In genomic region chr7:130073388-130073787, GRCm38 (mm10) we compare ENCODE assay signal across 8 mouse cellular contexts.
DNase-seq lines count a peak whose midpoint lies in the region; ATAC-seq lines count a peak whose summit lies in the region.

No protein-coding gene starts in this region.

- intact Hi-C loops in left cerebral cortex, postnatal 25 days (cut with DNase I), result no loop called here

- no peak overlapping the region for H3K27ac ChIP-seq in forebrain, embryonic 15.5 days (replicated peaks)
- no peak overlapping the region for H3K27ac ChIP-seq in liver, embryonic 12.5 days
- H3K27ac ChIP-seq in neural tube, embryonic 14.5 days (ENCODE audit: low read depth, low read length), result no peak overlapping the region

- peaks cover 15% of the 10 kb centered on the region for H3K4me1 ChIP-seq in forebrain, embryonic 15.5 days
- H3K4me1 ChIP-seq in liver, embryonic 12.5 days, result 0 out of 2 replicates have a peak, but pooled peaks cover 3% of the 10 kb centered on the region
- H3K4me1 ChIP-seq in neural tube, embryonic 14.5 days (ENCODE audit: control insufficient read depth, insufficient read depth, low read length), result peaks cover 7% of the 10 kb centered on the region; the same call in 1 of the 2 replicates

- peak overlapping the region; percentile 26 for H3K4me3 ChIP-seq in forebrain, embryonic 15.5 days
- no peak overlapping the region for H3K4me3 ChIP-seq in liver, embryonic 12.5 days
- H3K4me3 ChIP-seq in neural tube, embryonic 14.5 days (ENCODE audit: low read depth, low read length), result no peak overlapping the region

- peak overlapping the region; percentile 46 for H3K4me2 ChIP-seq in forebrain, embryonic 15.5 days (replicated peaks)
- H3K4me2 ChIP-seq in liver, embryonic 12.5 days, result peak overlapping the region; percentile 45
- H3K4me2 ChIP-seq in neural tube, embryonic 14.5 days (ENCODE audit: low read depth, low read length), result peak overlapping the region; percentile 43

- H3K9me3 ChIP-seq in forebrain, embryonic 15.5 days, result no peaks in the 10 kb centered on the region
- no peaks in the 10 kb centered on the region for H3K9me3 ChIP-seq in liver, embryonic 12.5 days (replicated peaks)
- no peaks in the 10 kb centered on the region for H3K9me3 ChIP-seq in neural tube, embryonic 14.5 days (ENCODE audit: control insufficient read depth, low read length)

- no peak overlapping the region for H3K9ac ChIP-seq in forebrain, embryonic 15.5 days (replicated peaks)
- H3K9ac ChIP-seq in liver, embryonic 12.5 days, result no peak overlapping the region
- H3K9ac ChIP-seq in neural tube, embryonic 14.5 days (replicated peaks; ENCODE audit: low read depth, low read length), result no peak overlapping the region

- peak; percentile 13 to 16 for DNase-seq in kidney, postnatal 4 days
- no peak for DNase-seq in kidney, adult 9 months
- DNase-seq in left cerebral cortex, postnatal 25 days (ENCODE audit: low spot score in 2 of 2), result no peak
- no peak for DNase-seq in testis, postnatal 10 days (ENCODE audit: low spot score)

- no peaks in the 10 kb centered on the region for H3K27me3 ChIP-seq in forebrain, embryonic 15.5 days
- H3K27me3 ChIP-seq in liver, embryonic 12.5 days (replicated peaks), result no peaks in the 10 kb centered on the region; the same call in 1 of the 2 replicates
- no peaks in the 10 kb centered on the region for H3K27me3 ChIP-seq in neural tube, embryonic 14.5 days (ENCODE audit: control insufficient read depth, insufficient read depth, low read length)

- H3K36me3 ChIP-seq in forebrain, embryonic 15.5 days, result no peaks in the 10 kb centered on the region
- H3K36me3 ChIP-seq in liver, embryonic 12.5 days, result no peaks in the 10 kb centered on the region
- no peaks in the 10 kb centered on the region for H3K36me3 ChIP-seq in neural tube, embryonic 14.5 days (ENCODE audit: control insufficient read depth, insufficient read depth, low read length)

- WGBS in forebrain, embryonic 15.5 days, result 43% methylated on average over 11 of the region's 11 CpGs
- WGBS in liver, embryonic 12.5 days (ENCODE audit: insufficient replicate concordance), result 62% methylated on average over 11 of the region's 11 CpGs
- WGBS in neural tube, embryonic 14.5 days, result 69% methylated on average over 11 of the region's 11 CpGs

- no peak for ATAC-seq in forebrain, embryonic 15.5 days (replicated peaks)
- ATAC-seq in liver, embryonic 12.5 days, result no peak
- no peak for ATAC-seq in neural tube, embryonic 14.5 days (ENCODE audit: low read depth)
- no peak for ATAC-seq in erythroid progenitor cell, adult 5-6 weeks (replicated peaks; ENCODE audit: low FRiP score, poor library complexity, severe bottlenecking)

Comparison
In these comparisons a context has a peak if more than half of its experiments do, and no peak if none do; other contexts are left out.
1. DNase-seq: peak in kidney, postnatal 4 days (2 of 2); none in kidney, adult 9 months (single experiment), left cerebral cortex, postnatal 25 days (0 of 2) and testis, postnatal 10 days (single experiment).
2. Peak in every context shown above with its lines, with median percentiles within 50 percentile points of each other: H3K4me2 ChIP-seq.